Mouse (Mus musculus) olfactory bulb, adult 2 months (tissue): ENCODE measurements around the gene Opalin.

Source experiments
- CTCF ChIP-seq: fragments of 200-500 bp; IDR thresholded peaks from 2 replicates; pipeline ENCODE4 v1.5.1; 2012; ENCODE audit warnings: low read depth, mild to moderate bottlenecking, low read length, moderate library complexity; ENCODE audit not compliant: insufficient read depth
- POLR2A ChIP-seq: fragments of 200-500 bp; IDR thresholded peaks from 2 replicates; pipeline ENCODE4 v1.6.1; 2012; ENCODE audit warnings: mild to moderate bottlenecking, low read depth, low read length, moderate library complexity; ENCODE audit not compliant: insufficient read depth

- TF ChIP-seq CTCF (no peak), POLR2A (no peak)
Observed at GRCm38 (mm10) chr19:41031869-41032268, 45.0 kb downstream of the Opalin start.
